Mouse (Mus musculus): ENCODE measurements around the gene Pak3.
"Not testable (repeated sequence)": the region's sequence is repeated elsewhere in the genome, so short reads cannot be mapped to it uniquely, and the experiment has no call there.

The Pak3 gene

GRCm38 (mm10) chrX:143518168-143518901 is at the start of gene Pak3:
Gene Pak3, plus strand, starts transcription at chrX:143518591.
- DNase-seq, result peak; percentile 5

- peak; percentile 90 for DNase-seq
Observed at GRCm38 (mm10) chrX:143482866-143483265, 35.5 kb upstream of the Pak3 start.

- DNase-seq, result no peak
Observed at GRCm38 (mm10) chrX:143501053-143501695, 17.2 kb upstream of the Pak3 start.

- no peak for DNase-seq
Observed at GRCm38 (mm10) chrX:143501776-143502365, 16.5 kb upstream of the Pak3 start.

- DNase-seq, result no peak
Observed at GRCm38 (mm10) chrX:143518917-143519316, 526 bp downstream of the Pak3 start.

- DNase-seq, result not testable (repeated sequence)
Observed at GRCm38 (mm10) chrX:143519454-143519853, 1.1 kb downstream of the Pak3 start.

- DNase-seq, result no peak
Observed at GRCm38 (mm10) chrX:143520195-143520594, 1.8 kb downstream of the Pak3 start.

- DNase-seq, result no peak
Observed at GRCm38 (mm10) chrX:143532331-143532730, 13.9 kb downstream of the Pak3 start.

GRCm38 (mm10) chrX:143533574-143533973 is 15.2 kb downstream of the Pak3 start:
- DNase-seq, result no peak

GRCm38 (mm10) chrX:143542756-143543155 is 24.4 kb downstream of the Pak3 start:
- DNase-seq, result no peak

GRCm38 (mm10) chrX:143543186-143543793 is 24.9 kb downstream of the Pak3 start:
- DNase-seq, result peak; percentile 2

GRCm38 (mm10) chrX:143573691-143574090 is 55.3 kb downstream of the Pak3 start:
- DNase-seq, result no peak

- no peak for DNase-seq
Observed at GRCm38 (mm10) chrX:143579925-143580324, 61.5 kb downstream of the Pak3 start.

- no peak for DNase-seq
Observed at GRCm38 (mm10) chrX:143580458-143580959, 62.1 kb downstream of the Pak3 start.

- no peak for DNase-seq
Observed at GRCm38 (mm10) chrX:143606877-143607449, 88.6 kb downstream of the Pak3 start.

GRCm38 (mm10) chrX:143618734-143619133 is 100.3 kb downstream of the Pak3 start:
- no peak for DNase-seq

- no peak for DNase-seq
Observed at GRCm38 (mm10) chrX:143627767-143628166, 109.4 kb downstream of the Pak3 start.

GRCm38 (mm10) chrX:143643936-143644335 is 125.5 kb downstream of the Pak3 start:
- DNase-seq, result no peak

- no peak for DNase-seq
Observed at GRCm38 (mm10) chrX:143644807-143645206, 126.4 kb downstream of the Pak3 start.

GRCm38 (mm10) chrX:143654308-143655176 is 136.2 kb downstream of the Pak3 start:
- DNase-seq, result no peak

GRCm38 (mm10) chrX:143655177-143655492 is 136.7 kb downstream of the Pak3 start:
- DNase-seq, result no peak

Measured in cerebellum, adult 9-11 months (tissue).